In the genomic region with DNA sequence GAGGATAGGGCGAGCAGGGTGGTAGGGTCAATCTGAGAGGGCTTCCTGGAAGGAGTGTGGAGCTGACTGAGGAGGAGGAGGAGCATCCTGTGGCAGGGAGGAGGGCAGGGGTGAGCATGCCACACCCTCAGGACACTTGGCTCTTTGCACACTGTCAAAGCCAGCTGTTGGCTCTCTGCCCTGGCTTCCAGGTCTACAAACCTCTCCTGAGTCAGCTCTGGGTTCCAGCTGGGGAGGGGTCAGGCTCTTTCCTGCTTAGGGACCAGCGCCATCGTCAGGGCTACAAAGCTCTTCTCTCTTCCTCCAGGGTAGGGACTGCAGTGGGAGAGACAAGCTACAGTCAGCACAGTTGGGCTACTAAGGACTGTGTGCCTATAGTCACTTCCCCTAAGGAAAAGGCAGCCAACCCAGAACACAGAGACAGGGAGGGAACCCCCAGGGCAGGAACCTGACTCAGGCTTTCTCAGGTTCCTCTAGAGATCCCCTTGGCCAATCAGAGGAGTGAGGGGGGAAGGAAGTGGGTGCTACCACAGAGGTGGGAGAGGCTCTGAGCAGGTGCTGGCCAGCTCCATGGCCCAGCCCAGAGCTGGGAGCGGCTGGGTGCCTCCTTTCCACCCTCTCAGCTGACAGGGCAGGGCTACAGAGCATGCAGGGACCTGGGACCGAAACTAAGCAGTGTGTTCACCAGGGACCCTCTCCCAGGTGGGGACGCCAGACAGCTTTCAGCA, we compare ENCODE assay signal across 7 mouse cellular contexts. TPM values are rescaled to one million over a fixed set of nuclear protein-coding genes. Genes with fewer than 3 reads are reported as not detected.
A peak's percentile ranks its signal among the peaks of the same experiment; 100 is the strongest.
DNase-seq lines count a peak whose midpoint lies in the region; ATAC-seq lines count a peak whose summit lies in the region.

No protein-coding gene starts in this region.

- WGBS in heart, embryonic 13.5 days = 41% methylated on average over 6 of the region's 6 CpGs
- 34% methylated on average over 6 of the region's 6 CpGs for WGBS in liver, embryonic 16.5 days (ENCODE audit: insufficient replicate concordance)

- no peak overlapping the region for H3K4me3 ChIP-seq in heart, embryonic 13.5 days
- no peak overlapping the region for H3K4me3 ChIP-seq in liver, embryonic 16.5 days (ENCODE audit: low read depth, low read length)

- peak overlapping the region; percentile 56 for H3K9ac ChIP-seq in heart, embryonic 13.5 days
- H3K9ac ChIP-seq in liver, embryonic 16.5 days (ENCODE audit: low read depth, low read length) = no peak overlapping the region

- H3K9me3 ChIP-seq in heart, embryonic 13.5 days = no peaks in the 10 kb centered on the region
- no peaks in the 10 kb centered on the region for H3K9me3 ChIP-seq in liver, embryonic 16.5 days (replicated peaks; ENCODE audit: control insufficient read depth, low read length)

- no peak overlapping the region for H3K4me2 ChIP-seq in heart, embryonic 13.5 days
- H3K4me2 ChIP-seq in liver, embryonic 16.5 days (ENCODE audit: low read depth, low read length) = no peak overlapping the region

- H3K36me3 ChIP-seq in heart, embryonic 13.5 days = no peaks in the 10 kb centered on the region
- H3K36me3 ChIP-seq in liver, embryonic 16.5 days (ENCODE audit: control insufficient read depth, insufficient read depth) = no peaks in the 10 kb centered on the region

- no peaks in the 10 kb centered on the region for H3K27me3 ChIP-seq in heart, embryonic 13.5 days (replicated peaks)
- no peaks in the 10 kb centered on the region for H3K27me3 ChIP-seq in liver, embryonic 16.5 days (ENCODE audit: control insufficient read depth, insufficient read depth, low read depth, low read length)

- no peak for ATAC-seq in heart, embryonic 13.5 days (ENCODE audit: extremely low read depth, insufficient number of reproducible peaks, low FRiP score, low TSS enrichment)
- peak; percentile 16; the same call in 1 of the 2 replicates for ATAC-seq in liver, embryonic 16.5 days (ENCODE audit: low read depth)

- peak overlapping the region; percentile 22; the same call in 1 of the 2 replicates for H3K27ac ChIP-seq in heart, embryonic 13.5 days (replicated peaks)
- no peak overlapping the region for H3K27ac ChIP-seq in liver, embryonic 16.5 days (ENCODE audit: low read length)

- peaks cover 48% of the 10 kb centered on the region for H3K4me1 ChIP-seq in heart, embryonic 13.5 days
- H3K4me1 ChIP-seq in liver, embryonic 16.5 days (ENCODE audit: control insufficient read depth, low read depth, low read length) = no peaks in the 10 kb centered on the region

- DNase-seq in urinary bladder, adult 2 months (ENCODE audit: low spot score) = peak; percentile 37
- no peak for DNase-seq in urinary bladder, postnatal 4 days (ENCODE audit: low spot score in 2 of 2)
- no peak for DNase-seq in layer of hippocampus, postnatal 14 days (ENCODE audit: low spot score in 2 of 2)
- no peak for DNase-seq in cerebellum, adult 9-10 months
- no peak for DNase-seq in testis, postnatal 14 days (ENCODE audit: low spot score)

RNA-seq across cellular contexts. Expression of gene Ifnlr1, which starts 24.8 kb away (rescaled TPM):
- polyA plus RNA-seq in urinary bladder, adult 2 months (2012; rRNA removed) = 6.5 and 8.0 TPM in 2 replicates
- polyA plus RNA-seq in heart, embryonic 13.5 days (2015; fragmentation: Nextera tagmentation; extraction: Ambion mirVana) = 0.36 and 0.68 TPM in 2 replicates
- 0.19 and 0.31 TPM in 2 replicates for polyA plus RNA-seq in liver, embryonic 16.5 days (2015; fragmentation: Nextera tagmentation; extraction: Ambion mirVana)
- total RNA-seq in layer of hippocampus, postnatal 14 days (2021) = under 1 TPM; 0.19 to 0.37 TPM
